Mouse (Mus musculus) C2C12 (cell line): ENCODE measurements around the gene Evx2. TPM values are rescaled to one million over a fixed set of nuclear protein-coding genes. Genes with fewer than 3 reads are reported as not detected.

ENCODE experiments used
- H3K27me3 ChIP-seq: one replicate; pipeline ENCODE4 v1.6.1; 2011; ENCODE audit not compliant: control insufficient read depth, insufficient read depth, insufficient read length
- H3K36me3 ChIP-seq: one replicate; pipeline ENCODE4 v1.6.1; 2011; ENCODE audit not compliant: control insufficient read depth, insufficient read depth
- H3K4me3 ChIP-seq: one replicate; pipeline ENCODE4 v1.5.1; 2011; ENCODE audit warnings: mild to moderate bottlenecking, control low read depth; ENCODE audit not compliant: poor library complexity, insufficient read depth, severe bottlenecking
- H3K79me2 ChIP-seq: one replicate; pipeline ENCODE4 v1.6.1; 2011; ENCODE audit not compliant: control insufficient read depth, insufficient read depth
- H3K79me3 ChIP-seq: one replicate; pipeline ENCODE4 v1.6.1; 2011; ENCODE audit warnings: low read depth, control low read depth
- H3ac ChIP-seq: one replicate; pipeline ENCODE3; 2011; ENCODE audit warnings: low read depth; ENCODE audit not compliant: control insufficient read depth, insufficient read length
- CEBPB ChIP-seq: IDR thresholded peaks from one replicate; pipeline ENCODE4 v1.6.1; 2011; ENCODE audit warnings: low read depth, mild to moderate bottlenecking, control low read depth, moderate library complexity
- CTCF ChIP-seq: IDR thresholded peaks from one replicate; pipeline ENCODE4 v1.5.1; 2011; ENCODE audit not compliant: control insufficient read depth, insufficient read depth, insufficient read length
- FOSL1 ChIP-seq: IDR thresholded peaks from one replicate; pipeline ENCODE4 v1.8.0; 2011; ENCODE audit warnings: mild to moderate bottlenecking, low read length; ENCODE audit not compliant: poor library complexity, insufficient read depth, severe bottlenecking
- MAX ChIP-seq: IDR thresholded peaks from one replicate; pipeline ENCODE4 v1.6.1; 2011; ENCODE audit warnings: mild to moderate bottlenecking, control low read depth
- MYOD1 ChIP-seq: IDR thresholded peaks from one replicate; pipeline ENCODE4 v1.6.1; 2011; ENCODE audit warnings: low read depth; ENCODE audit not compliant: control insufficient read depth, insufficient read length
- MYOG ChIP-seq: IDR thresholded peaks from one replicate; pipeline ENCODE4 v1.6.1; 2011; ENCODE audit not compliant: control insufficient read depth, insufficient read length; ENCODE audit errors: extremely low read depth
- USF1 ChIP-seq: IDR thresholded peaks from one replicate; pipeline ENCODE4 v1.6.1; 2011; ENCODE audit warnings: low read depth, mild to moderate bottlenecking, control low read depth, moderate library complexity
- polyA plus RNA-seq: library from polyadenylated mRNA; unstranded; fragments of >200 nt; fragmentation: generic; extraction: Trizol; gene quantifications from one replicate; pipeline ENCODE4 v1.2.1, GENCODE M21; 2012; ENCODE audit warnings: missing spikeins

Gene Evx2
- polyA plus RNA-seq, 1 experiment, result not detected

- TF ChIP-seq CTCF, result no peak
- TF ChIP-seq MYOD1, result no peak
- no peak for TF ChIP-seq USF1
- TF ChIP-seq CEBPB, result no peak
- no peak for TF ChIP-seq MYOG
- TF ChIP-seq MAX, result no peak
- no peak for TF ChIP-seq FOSL1
- Histone ChIP-seq H3K4me3 (no peak overlapping the region), H3K36me3 (no peaks in the 10 kb centered on the region), H3K79me3 (no peaks in the 10 kb centered on the region), H3ac (no peak overlapping the region), H3K79me2 (no peaks in the 10 kb centered on the region), H3K27me3 (peaks cover 68% of the 10 kb centered on the region)
Observed at GRCm38 (mm10) chr2:74700546-74701112, 41.3 kb upstream of the Evx2 start.

GRCm38 (mm10) chr2:74699664-74700545 is 40.5 kb upstream of the Evx2 start:
- H3K4me3 ChIP-seq, result no peak overlapping the region
- H3K36me3 ChIP-seq, result no peaks in the 10 kb centered on the region
- TF ChIP-seq MAX, result no peak
- no peak for TF ChIP-seq MYOG
- TF ChIP-seq USF1, result no peak
- no peak for TF ChIP-seq MYOD1
- TF ChIP-seq CTCF, result no peak
- no peak for TF ChIP-seq FOSL1
- no peak for TF ChIP-seq CEBPB
- no peaks in the 10 kb centered on the region for H3K79me3 ChIP-seq
- H3ac ChIP-seq, result no peak overlapping the region
- H3K79me2 ChIP-seq, result no peaks in the 10 kb centered on the region
- H3K27me3 ChIP-seq, result peaks cover 66% of the 10 kb centered on the region

GRCm38 (mm10) chr2:74699053-74699430 is 39.7 kb upstream of the Evx2 start:
- Histone ChIP-seq H3K27me3 (peaks cover 62% of the 10 kb centered on the region), H3K4me3 (no peak overlapping the region), H3ac (no peak overlapping the region), H3K36me3 (no peaks in the 10 kb centered on the region), H3K79me3 (no peaks in the 10 kb centered on the region), H3K79me2 (no peaks in the 10 kb centered on the region)
- TF ChIP-seq CEBPB (no peak), FOSL1 (no peak), MYOD1 (no peak), MYOG (no peak), CTCF (no peak), MAX (no peak), USF1 (no peak)

GRCm38 (mm10) chr2:74698201-74699052 is 39.1 kb upstream of the Evx2 start:
- peaks cover 63% of the 10 kb centered on the region for H3K27me3 ChIP-seq
- H3K4me3 ChIP-seq, result no peak overlapping the region
- H3ac ChIP-seq, result no peak overlapping the region
- H3K79me3 ChIP-seq, result no peaks in the 10 kb centered on the region
- TF ChIP-seq MYOD1, result no peak
- TF ChIP-seq MAX, result no peak
- no peak for TF ChIP-seq CTCF
- no peak for TF ChIP-seq MYOG
- TF ChIP-seq USF1, result no peak
- no peak for TF ChIP-seq FOSL1
- no peak for TF ChIP-seq CEBPB
- no peaks in the 10 kb centered on the region for H3K36me3 ChIP-seq
- no peaks in the 10 kb centered on the region for H3K79me2 ChIP-seq

GRCm38 (mm10) chr2:74697567-74698121 is 38.3 kb upstream of the Evx2 start, which contains the start of gene Hoxd9:
Gene Hoxd9, plus strand, starts transcription at chr2:74697727.
- peaks cover 71% of the 10 kb centered on the region for H3K27me3 ChIP-seq
- no peak for TF ChIP-seq MYOD1
- TF ChIP-seq USF1, result no peak
- no peak for TF ChIP-seq FOSL1
- no peak for TF ChIP-seq CEBPB
- no peak for TF ChIP-seq CTCF
- no peak for TF ChIP-seq MAX
- TF ChIP-seq MYOG, result no peak
- no peaks in the 10 kb centered on the region for H3K36me3 ChIP-seq
- H3K79me3 ChIP-seq, result no peaks in the 10 kb centered on the region
- H3K79me2 ChIP-seq, result no peaks in the 10 kb centered on the region
- H3K4me3 ChIP-seq, result no peak within 1 kb of the TSS
- no peak within 1 kb of the TSS for H3ac ChIP-seq
